Mouse (Mus musculus) kidney, embryonic 16.5 days (tissue): Measurements from ENCODE around the gene Trim34a. TPM values are rescaled to one million over a fixed set of nuclear protein-coding genes. Genes with fewer than 3 reads are reported as not detected.

Experiments
- ATAC-seq: fragments of 200-750 bp; cut with Nextera tagmentation; 2 replicates; pipeline ENCODE4 v1.8.0; 2017; ENCODE audit warnings: moderate TSS enrichment; ENCODE audit not compliant: low FRiP score, low TSS enrichment
- H3K27ac ChIP-seq: fragments of 300-500 bp; sonication (generic); 2 replicates; pipeline ENCODE4 v1.5.1; 2014; ENCODE audit warnings: low read length
- H3K27me3 ChIP-seq: fragments of 300-500 bp; sonication (generic); 2 replicates; pipeline ENCODE4 v1.6.1; 2014; ENCODE audit warnings: low read length, control low read depth, mixed read lengths; ENCODE audit not compliant: insufficient read depth
- H3K36me3 ChIP-seq: fragments of 300-500 bp; sonication (generic); 2 replicates; pipeline ENCODE4 v1.6.1; 2014; ENCODE audit warnings: low read length, control low read depth, mixed read lengths; ENCODE audit not compliant: insufficient read depth
- H3K4me1 ChIP-seq: fragments of 300-500 bp; sonication (generic); 2 replicates; pipeline ENCODE4 v1.6.1; 2014; ENCODE audit warnings: low read length, control low read depth, mixed read lengths; ENCODE audit not compliant: insufficient read depth
- H3K4me2 ChIP-seq: fragments of 300-500 bp; sonication (generic); replicated peaks from 2 replicates; pipeline ENCODE4 v1.6.1; 2014; ENCODE audit warnings: low read depth, low read length
- H3K4me3 ChIP-seq: fragments of 300-500 bp; sonication (generic); 2 replicates; pipeline ENCODE4 v1.5.1; 2014; ENCODE audit warnings: mild to moderate bottlenecking, low read length
- H3K9ac ChIP-seq: fragments of 300-500 bp; sonication (generic); replicated peaks from 2 replicates; pipeline ENCODE4 v1.6.1; 2014; ENCODE audit warnings: low read length
- H3K9me3 ChIP-seq: fragments of 300-500 bp; sonication (generic); 2 replicates; pipeline ENCODE4 v1.6.1; 2016; ENCODE audit warnings: low read length, control low read depth
- WGBS: fragments of 180-500 bp; shearing (Covaris S2); extraction: QIAGEN DNeasy Blood & Tissue Kit; methylation state at CpG from one replicate; pipeline ENCODE4 v1.1.7; 2014; 5-methylcytosine and 5-hydroxymethylcytosine counted together
- polyA plus RNA-seq: library from polyadenylated mRNA; unstranded; fragments of >200 nt; fragmentation: Nextera tagmentation; extraction: Ambion mirVana; gene quantifications from 2 replicates; pipeline ENCODE4 v1.2.1, GENCODE M21; 2015

Gene Trim34a
- 1.9 and 2.5 TPM in 2 replicates for polyA plus RNA-seq

DNA sequence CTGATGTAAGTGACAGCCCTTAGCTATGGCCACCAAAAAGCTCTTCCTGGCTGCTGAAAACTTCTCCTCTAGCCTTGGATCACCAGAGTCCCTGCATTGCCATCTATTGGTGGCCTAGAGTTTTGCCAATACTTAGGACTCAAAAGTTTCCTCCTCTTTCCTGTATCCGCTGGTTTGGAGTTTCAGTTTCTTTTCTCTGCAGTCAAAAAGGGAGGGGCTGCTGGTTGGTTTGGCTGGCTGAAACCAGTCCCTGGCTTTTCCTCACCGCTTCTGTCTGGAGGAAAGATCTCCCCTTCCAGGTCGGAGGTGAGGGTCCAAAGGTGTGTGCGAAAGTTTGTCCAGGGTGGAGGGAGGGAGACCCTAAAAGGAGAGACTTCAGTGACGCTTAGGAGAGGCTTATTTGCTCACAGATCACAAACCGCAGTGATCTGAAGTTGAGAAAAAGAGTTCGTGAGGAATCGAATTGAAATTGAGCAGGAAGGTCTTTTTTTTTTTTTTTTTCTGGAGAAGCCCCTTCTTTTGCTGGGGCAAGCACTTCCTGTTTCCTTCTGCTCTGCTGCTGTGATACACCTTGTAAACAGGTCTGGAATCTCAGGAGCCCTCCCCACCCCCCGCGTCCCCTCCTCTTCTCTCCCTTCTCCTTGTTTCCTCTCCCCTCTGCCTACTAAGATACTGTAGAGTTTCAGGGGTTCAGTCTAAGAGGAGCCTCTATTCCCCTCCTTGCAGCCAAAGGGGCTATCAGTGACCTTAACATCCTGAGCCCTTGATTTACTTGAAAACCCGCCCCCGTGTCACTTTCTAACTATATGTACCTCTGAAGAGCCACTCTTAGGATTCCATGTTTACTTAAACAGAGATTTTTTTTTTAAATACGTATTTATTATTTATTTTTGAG lies at the start of gene Trim34a:
TSS of gene Trim34a (plus strand) at position 171 of the 895 bp plus-strand sequence.
- WGBS: 7% methylated on average over 13 of the region's 13 CpGs

DNA sequence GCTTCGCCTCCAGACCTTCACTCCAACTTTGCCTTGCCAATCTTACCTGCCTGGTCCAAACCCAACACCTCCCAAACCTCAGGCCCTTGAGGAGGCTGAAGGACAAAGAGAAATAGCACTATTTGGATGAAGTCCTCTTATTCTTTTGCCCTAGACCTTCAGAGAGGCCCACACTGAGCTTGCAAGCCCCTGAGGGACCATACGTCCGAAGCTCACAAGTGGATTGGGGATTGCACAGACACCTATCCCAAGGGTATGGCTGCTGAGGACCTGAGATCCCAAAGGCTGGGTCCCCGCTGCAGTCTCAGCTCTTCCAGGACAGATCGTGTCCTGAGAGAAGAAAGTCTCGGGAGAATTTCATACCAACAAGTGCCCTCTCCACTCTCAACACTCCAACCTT lies 48.4 kb upstream of the Trim34a start, which contains the start of gene Olfr649:
TSS of gene Olfr649 (minus strand) at position 101 of the 400 bp plus-strand sequence.
- Histone ChIP-seq H3K4me2 (no peak within 1 kb of the TSS), H3K4me3 (no peak within 1 kb of the TSS), H3K27ac (no peak within 1 kb of the TSS), H3K4me1 (no peaks in the 10 kb centered on the region), H3K36me3 (no peaks in the 10 kb centered on the region), H3K9me3 (no peaks in the 10 kb centered on the region), H3K27me3 (no peaks in the 10 kb centered on the region), H3K9ac (no peak within 1 kb of the TSS)
- 85% methylated on average over 6 of the region's 6 CpGs for WGBS
- no peak for ATAC-seq

More for the DNA sequence above, at the start of gene Trim34a:
- peak; percentile 90 for ATAC-seq
- Histone ChIP-seq H3K27me3 (no peaks in the 10 kb centered on the region), H3K4me1 (0 out of 2 replicates have a peak, but pooled peaks cover 4% of the 10 kb centered on the region), H3K4me2 (peak within 1 kb of the TSS; percentile 62), H3K9me3 (no peaks in the 10 kb centered on the region), H3K27ac (peak within 1 kb of the TSS; percentile 64), H3K36me3 (no peaks in the 10 kb centered on the region), H3K9ac (peak within 1 kb of the TSS; percentile 75), H3K4me3 (peak within 1 kb of the TSS; percentile 56)

DNA sequence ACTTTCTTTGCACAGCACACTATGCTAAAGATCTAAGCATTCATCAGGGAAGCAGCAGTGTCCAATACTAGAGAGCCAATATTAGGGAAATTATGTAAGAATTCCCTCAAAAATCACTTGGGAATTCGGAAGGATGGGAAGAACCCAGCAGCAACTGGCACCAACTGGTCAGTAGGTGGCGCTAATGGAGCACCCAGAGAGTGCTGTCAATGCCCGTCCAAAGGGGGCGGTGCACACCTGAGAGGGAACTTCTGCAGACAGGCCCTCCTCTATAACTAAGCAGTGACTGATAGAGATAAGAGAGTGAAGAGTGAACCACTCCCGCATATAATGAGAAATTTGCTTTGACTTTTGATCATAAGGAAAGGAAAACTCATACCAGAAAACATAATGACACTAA lies 44.4 kb upstream of the Trim34a start:
- H3K27me3 ChIP-seq: no peaks in the 10 kb centered on the region
- no peak overlapping the region for H3K4me3 ChIP-seq
- 8% methylated on average over 5 of the region's 5 CpGs for WGBS
- H3K27ac ChIP-seq: no peak overlapping the region
- no peaks in the 10 kb centered on the region for H3K36me3 ChIP-seq
- ATAC-seq: peak; percentile 78; the same call in 1 of the 2 replicates
- H3K9me3 ChIP-seq: no peaks in the 10 kb centered on the region
- H3K9ac ChIP-seq: no peak overlapping the region
- no peaks in the 10 kb centered on the region for H3K4me1 ChIP-seq
- no peak overlapping the region for H3K4me2 ChIP-seq

DNA sequence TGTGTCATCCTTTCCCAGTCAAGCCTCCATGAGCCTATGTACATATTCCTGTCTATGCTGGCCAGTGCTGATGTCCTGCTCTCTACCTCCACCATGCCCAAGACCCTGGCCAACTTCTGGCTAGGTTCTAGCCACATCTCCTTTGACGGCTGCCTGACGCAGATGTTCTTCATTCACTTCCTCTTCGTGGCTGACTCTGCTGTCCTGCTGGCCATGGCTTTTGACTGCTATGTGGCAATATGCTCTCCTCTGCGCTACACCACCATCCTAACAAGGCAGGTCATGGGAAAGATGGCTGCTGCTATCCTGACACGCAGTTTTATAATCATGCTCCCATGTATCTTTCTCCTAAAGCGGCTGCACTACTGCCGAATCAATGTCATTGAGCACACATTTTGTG lies 38.1 kb upstream of the Trim34a start:
- WGBS: 91% methylated on average over 7 of the region's 7 CpGs
- no peak for ATAC-seq

DNA sequence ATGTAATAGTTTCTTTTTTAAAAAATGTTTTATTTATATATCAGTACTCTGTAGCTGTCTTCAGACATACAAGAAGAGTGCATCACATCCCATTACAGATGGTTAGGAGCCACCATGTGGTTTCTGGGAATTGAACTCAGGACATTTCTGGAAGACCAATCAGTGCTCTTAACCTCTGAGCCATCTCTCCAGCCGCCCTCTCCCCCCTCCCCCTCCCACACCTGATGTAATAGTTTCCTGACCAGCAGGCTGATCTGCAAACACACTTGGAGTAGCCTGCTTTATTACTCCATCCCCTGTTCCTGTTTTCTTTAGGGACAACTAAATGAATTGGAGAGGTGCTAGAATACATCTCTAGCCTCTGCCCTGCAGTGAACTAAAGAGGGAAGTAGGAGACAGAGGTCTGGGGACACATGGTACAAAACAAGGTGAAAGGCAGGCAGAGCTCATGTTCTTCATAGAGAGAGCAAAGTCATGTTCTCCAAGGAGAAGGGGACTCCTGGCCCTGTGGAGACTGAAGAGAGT lies 28.2 kb upstream of the Trim34a start:
- WGBS: 20% methylated on average over 1 of the region's 1 CpGs
- Histone ChIP-seq H3K9ac (no peak overlapping the region), H3K27ac (no peak overlapping the region), H3K4me2 (no peak overlapping the region), H3K27me3 (no peaks in the 10 kb centered on the region), H3K4me1 (no peaks in the 10 kb centered on the region; the same call in 1 of the 2 replicates), H3K4me3 (no peak overlapping the region), H3K36me3 (no peaks in the 10 kb centered on the region), H3K9me3 (no peaks in the 10 kb centered on the region)
- ATAC-seq: no peak

More for the DNA sequence above, 38.1 kb upstream of the Trim34a start:
- H3K4me3 ChIP-seq: no peak overlapping the region
- no peaks in the 10 kb centered on the region for H3K36me3 ChIP-seq
- no peaks in the 10 kb centered on the region for H3K27me3 ChIP-seq
- no peak overlapping the region for H3K4me2 ChIP-seq
- H3K9ac ChIP-seq: no peak overlapping the region
- no peak overlapping the region for H3K27ac ChIP-seq
- no peaks in the 10 kb centered on the region for H3K4me1 ChIP-seq
- no peaks in the 10 kb centered on the region for H3K9me3 ChIP-seq

DNA sequence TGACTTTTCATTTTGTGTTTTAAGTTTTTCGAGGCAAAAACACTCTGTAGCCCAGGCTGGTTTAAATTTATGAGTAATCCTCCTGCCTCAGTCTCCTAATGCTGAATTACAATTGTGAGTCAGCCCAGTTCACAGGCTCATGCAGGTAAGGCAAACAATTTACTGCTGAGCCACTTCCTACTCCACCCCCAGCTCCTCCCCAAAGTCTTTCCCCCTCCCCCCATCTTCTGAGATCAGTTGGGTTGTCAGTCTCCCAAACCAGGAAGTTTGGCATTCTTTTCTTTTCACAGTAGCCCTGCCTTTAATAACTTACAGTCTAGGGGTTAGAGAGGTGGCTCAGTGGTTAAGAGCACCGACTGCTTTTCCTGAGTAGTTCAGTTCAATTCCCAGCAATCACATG lies 26.4 kb upstream of the Trim34a start:
- whole genome bisulfite sequencing: 76% methylated on average over 2 of the region's 2 CpGs
- Histone ChIP-seq H3K4me3 (no peak overlapping the region), H3K27ac (no peak overlapping the region), H3K36me3 (no peaks in the 10 kb centered on the region), H3K4me2 (no peak overlapping the region), H3K9me3 (no peaks in the 10 kb centered on the region), H3K9ac (no peak overlapping the region), H3K27me3 (no peaks in the 10 kb centered on the region), H3K4me1 (no peaks in the 10 kb centered on the region; the same call in 1 of the 2 replicates)
- ATAC-seq: no peak

DNA sequence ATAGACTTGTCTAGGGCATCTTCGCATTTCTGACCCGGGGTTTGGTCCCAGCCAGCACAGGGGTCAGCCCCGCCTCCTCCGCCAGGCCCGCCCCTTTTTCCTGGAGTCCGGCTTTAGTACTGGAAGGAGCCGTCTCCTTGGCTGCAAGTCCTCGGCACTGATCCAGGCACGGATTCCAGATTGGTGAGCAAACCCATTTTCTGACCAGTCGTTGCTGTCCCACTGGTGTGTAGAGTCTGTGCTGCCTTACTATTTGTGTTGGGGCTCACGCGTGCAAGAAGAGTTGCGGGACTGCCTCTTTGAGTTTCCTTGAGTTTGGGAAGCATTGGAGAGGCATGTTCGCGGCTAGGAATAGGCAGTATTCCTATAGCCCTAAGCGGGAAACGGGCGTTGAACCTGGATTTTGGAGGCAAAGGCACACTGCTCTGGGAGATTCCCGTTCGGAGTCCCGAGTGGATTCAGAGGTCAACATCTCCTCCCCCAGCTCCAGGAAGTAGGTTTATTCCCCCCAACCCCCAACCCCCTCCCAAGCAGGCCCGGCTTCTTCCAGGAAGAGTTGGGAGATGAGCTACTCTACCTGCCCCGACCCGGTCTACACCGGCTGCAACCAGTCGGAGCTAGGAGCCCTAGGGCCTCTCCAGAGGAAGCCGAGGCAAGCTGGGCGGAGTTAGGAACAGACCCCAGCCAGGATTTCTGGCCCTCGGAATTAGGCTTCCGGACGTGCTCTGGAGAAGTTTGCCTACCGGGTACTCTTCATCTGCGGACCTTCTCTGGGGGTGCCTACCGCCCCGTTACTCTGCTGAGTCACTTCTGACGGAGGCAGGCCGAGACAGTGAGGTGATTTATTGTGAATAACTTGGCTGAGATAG lies 25.3 kb upstream of the Trim34a start, which contains the start of gene Trim6:
TSS of gene Trim6 (plus strand) at position 93 of the 869 bp plus-strand sequence.
- WGBS: 1% methylated on average over 37 of the region's 37 CpGs
- Histone ChIP-seq H3K27me3 (no peaks in the 10 kb centered on the region), H3K36me3 (no peaks in the 10 kb centered on the region), H3K4me1 (no peaks in the 10 kb centered on the region; the same call in 1 of the 2 replicates), H3K4me2 (peak within 1 kb of the TSS; percentile 76), H3K9me3 (no peaks in the 10 kb centered on the region), H3K27ac (peak within 1 kb of the TSS; percentile 34; the same call in 1 of the 2 replicates), H3K4me3 (peak within 1 kb of the TSS; percentile 50), H3K9ac (peak within 1 kb of the TSS; percentile 55)
- ATAC-seq: peak; percentile 95

DNA sequence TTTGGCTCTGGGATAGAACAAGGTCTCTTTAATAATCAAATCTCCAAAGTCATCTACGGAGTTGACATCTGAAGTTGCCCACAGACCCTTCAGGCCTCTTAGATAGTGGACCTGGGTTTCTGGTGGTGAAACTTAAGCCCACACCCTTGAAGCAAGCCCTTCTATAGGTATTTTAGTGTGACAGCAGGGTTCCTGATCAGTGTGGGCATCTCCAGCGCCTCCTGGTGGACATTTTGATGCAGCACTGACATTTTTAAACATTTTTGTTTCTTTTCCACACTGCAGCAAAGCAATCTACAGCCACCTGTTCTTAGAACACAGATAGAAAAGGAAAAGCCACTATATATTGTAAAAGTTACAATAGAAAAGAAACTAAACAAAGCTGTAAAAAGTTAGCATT lies 13.1 kb upstream of the Trim34a start:
- H3K36me3 ChIP-seq: no peaks in the 10 kb centered on the region

DNA sequence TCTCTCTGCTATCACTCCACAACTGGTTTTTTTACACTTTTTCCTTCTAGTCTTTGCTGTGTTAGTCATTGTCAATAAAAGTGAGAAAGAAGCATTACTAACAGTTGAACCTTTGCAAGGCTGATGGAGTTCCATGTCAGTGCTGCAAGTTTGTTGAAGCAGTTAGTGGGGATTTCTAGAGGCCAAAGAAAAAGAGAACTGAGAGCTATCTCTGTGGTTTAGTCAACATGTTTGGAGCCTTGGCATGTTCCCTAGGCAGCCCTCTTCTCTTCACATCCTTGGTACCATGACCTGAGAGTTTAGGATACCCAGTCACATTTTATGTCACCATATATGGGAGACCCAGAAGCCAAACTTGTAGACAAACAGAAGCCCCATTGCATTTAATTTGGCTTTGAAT lies 3.4 kb upstream of the Trim34a start:
- Histone ChIP-seq H3K9me3 (no peaks in the 10 kb centered on the region), H3K27ac (no peak overlapping the region), H3K27me3 (no peaks in the 10 kb centered on the region), H3K4me1 (0 out of 2 replicates have a peak, but pooled peaks cover 4% of the 10 kb centered on the region), H3K4me3 (no peak overlapping the region), H3K4me2 (no peak overlapping the region), H3K36me3 (no peaks in the 10 kb centered on the region), H3K9ac (no peak overlapping the region)
- no peak for ATAC-seq

More for the DNA sequence above, 13.1 kb upstream of the Trim34a start:
- Histone ChIP-seq H3K4me1 (no peaks in the 10 kb centered on the region), H3K4me3 (no peak overlapping the region), H3K27me3 (no peaks in the 10 kb centered on the region), H3K27ac (no peak overlapping the region), H3K9me3 (no peaks in the 10 kb centered on the region), H3K9ac (no peak overlapping the region), H3K4me2 (no peak overlapping the region)
- 32% methylated on average over 2 of the region's 2 CpGs for WGBS
- no peak for ATAC-seq
